Mouse (Mus musculus) hindbrain, embryonic 11.5 days (tissue): Measurements from ENCODE around the gene Msrb2. TPM values are rescaled to one million over a fixed set of nuclear protein-coding genes. Genes with fewer than 3 reads are reported as not detected.

Experiments
- ATAC-seq: fragments of 200-750 bp; cut with Nextera tagmentation; 2 replicates; pipeline ENCODE4 v1.8.0; 2017; ENCODE audit warnings: mild to moderate bottlenecking, moderate TSS enrichment, moderate library complexity; ENCODE audit not compliant: low FRiP score
- DNase-seq: peaks from one replicate; pipeline ENCODE4 v3.0.0-alpha.2; 2015; ENCODE audit warnings: low spot score
- H3K27ac ChIP-seq: fragments of 300-500 bp; sonication (generic); 2 replicates; pipeline ENCODE4 v1.5.1; 2014; ENCODE audit warnings: mild to moderate bottlenecking, low read depth, low read length
- H3K27me3 ChIP-seq: fragments of 300-500 bp; sonication (generic); 2 replicates; pipeline ENCODE4 v1.6.1; 2014; ENCODE audit warnings: mild to moderate bottlenecking, low read length, moderate library complexity, mixed read lengths; ENCODE audit not compliant: control insufficient read depth, insufficient read depth
- H3K36me3 ChIP-seq: fragments of 300-500 bp; sonication (generic); 2 replicates; pipeline ENCODE4 v1.6.1; 2014; ENCODE audit warnings: mild to moderate bottlenecking, low read length, moderate library complexity, mixed read lengths; ENCODE audit not compliant: control insufficient read depth, insufficient read depth
- H3K4me1 ChIP-seq: fragments of 300-500 bp; sonication (generic); replicated peaks from 2 replicates; pipeline ENCODE4 v1.6.1; 2014; ENCODE audit warnings: low read length, mixed read lengths; ENCODE audit not compliant: control insufficient read depth, insufficient read depth
- H3K4me2 ChIP-seq: fragments of 300-500 bp; sonication (generic); replicated peaks from 2 replicates; pipeline ENCODE4 v1.6.1; 2014; ENCODE audit warnings: mild to moderate bottlenecking, low read depth, low read length
- H3K4me3 ChIP-seq: fragments of 300-500 bp; sonication (generic); 2 replicates; pipeline ENCODE4 v1.5.1; 2014; ENCODE audit warnings: low read depth, low read length
- H3K9ac ChIP-seq: fragments of 300-500 bp; sonication (generic); 2 replicates; pipeline ENCODE4 v1.6.1; 2014; ENCODE audit warnings: low read depth, low read length
- H3K9me3 ChIP-seq: fragments of 300-500 bp; sonication (generic); 2 replicates; pipeline ENCODE4 v1.6.1; 2016; ENCODE audit warnings: low read length; ENCODE audit not compliant: control insufficient read depth
- WGBS: fragments of 180-500 bp; shearing (Covaris S2); extraction: QIAGEN DNeasy Blood & Tissue Kit; methylation state at CpG from one replicate; pipeline ENCODE4 v1.1.7; 2014; 5-methylcytosine and 5-hydroxymethylcytosine counted together
- polyA plus RNA-seq: library from polyadenylated mRNA; unstranded; fragments of >200 nt; fragmentation: Nextera tagmentation; extraction: Ambion mirVana; gene quantifications from 2 replicates; pipeline ENCODE4 v1.2.1, GENCODE M21; 2014

Msrb2 gene
- 13.6 and 14.8 TPM in 2 replicates for polyA plus RNA-seq

DNA sequence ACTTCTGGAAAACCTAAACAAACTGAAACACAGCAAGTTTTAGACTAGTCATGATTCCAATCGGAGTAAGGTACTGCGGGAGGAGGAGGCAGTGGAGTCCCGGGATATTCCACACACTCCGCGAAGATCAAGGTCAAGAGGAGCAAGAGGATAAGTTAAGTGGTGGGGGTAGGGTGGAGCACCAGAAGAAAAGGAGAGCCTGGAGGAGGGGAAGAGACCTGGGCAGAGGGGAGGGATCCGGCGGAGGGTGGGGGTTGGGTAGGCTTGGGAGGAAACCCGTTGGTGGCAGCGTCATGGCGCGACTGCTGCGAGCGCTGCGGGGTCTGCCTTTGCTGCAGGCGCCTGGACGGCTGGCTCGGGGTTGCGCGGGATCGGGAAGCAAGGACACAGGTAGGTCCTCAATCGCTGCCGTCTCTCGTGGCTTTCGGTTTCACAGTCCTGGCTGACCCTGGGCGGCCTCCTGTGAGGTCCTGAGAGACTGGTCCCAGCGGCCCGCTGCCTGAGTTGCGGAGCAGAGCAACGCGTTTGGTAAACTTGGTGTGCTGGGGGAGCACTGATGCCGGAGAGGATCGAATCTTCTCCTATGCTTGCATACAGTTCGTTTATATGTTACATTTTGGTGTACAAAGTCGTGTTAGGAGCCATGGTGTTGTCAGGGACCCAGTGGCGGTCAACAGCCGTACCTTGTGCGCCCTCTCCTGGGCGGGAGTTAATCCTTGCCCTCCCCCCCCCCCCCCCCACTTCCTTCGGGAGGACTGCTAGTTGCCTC is at the start of gene Msrb2:
Gene Msrb2 (plus strand): TSS at position 51 of the 769 bp plus-strand sequence.
- Histone ChIP-seq H3K4me3 (peak within 1 kb of the TSS; percentile 62), H3K4me1 (no peaks in the 10 kb centered on the region), H3K9ac (peak within 1 kb of the TSS; percentile 70), H3K4me2 (peak within 1 kb of the TSS; percentile 51), H3K36me3 (no peaks in the 10 kb centered on the region), H3K27me3 (no peaks in the 10 kb centered on the region), H3K9me3 (no peaks in the 10 kb centered on the region), H3K27ac (no peak within 1 kb of the TSS)
- WGBS: 1% methylated on average over 39 of the region's 39 CpGs
- DNase-seq (peak; percentile 80), ATAC-seq (peak; percentile 89)

- no peaks in the 10 kb centered on the region for H3K36me3 ChIP-seq
- H3K27ac ChIP-seq: no peak overlapping the region
- H3K27me3 ChIP-seq: no peaks in the 10 kb centered on the region
- no peak for ATAC-seq
- 84% methylated on average over 9 of the region's 9 CpGs for WGBS
- H3K4me3 ChIP-seq: no peak overlapping the region
- no peaks in the 10 kb centered on the region for H3K9me3 ChIP-seq
- no peak overlapping the region for H3K4me2 ChIP-seq
- H3K4me1 ChIP-seq: no peaks in the 10 kb centered on the region
- no peak for DNase-seq
- H3K9ac ChIP-seq: no peak overlapping the region
Measured at GRCm38 (mm10) chr2:19322448-19322847, 48.8 kb upstream of the Msrb2 start.

GRCm38 (mm10) chr2:19326376-19326775 is 44.9 kb upstream of the Msrb2 start:
- WGBS: 93% methylated on average over 1 of the region's 1 CpGs
- Histone ChIP-seq H3K9ac (no peak overlapping the region), H3K27ac (no peak overlapping the region), H3K4me3 (no peak overlapping the region), H3K36me3 (no peaks in the 10 kb centered on the region), H3K4me1 (no peaks in the 10 kb centered on the region), H3K4me2 (no peak overlapping the region), H3K9me3 (no peaks in the 10 kb centered on the region), H3K27me3 (no peaks in the 10 kb centered on the region)
- DNase-seq (no peak), ATAC-seq (no peak)

DNA sequence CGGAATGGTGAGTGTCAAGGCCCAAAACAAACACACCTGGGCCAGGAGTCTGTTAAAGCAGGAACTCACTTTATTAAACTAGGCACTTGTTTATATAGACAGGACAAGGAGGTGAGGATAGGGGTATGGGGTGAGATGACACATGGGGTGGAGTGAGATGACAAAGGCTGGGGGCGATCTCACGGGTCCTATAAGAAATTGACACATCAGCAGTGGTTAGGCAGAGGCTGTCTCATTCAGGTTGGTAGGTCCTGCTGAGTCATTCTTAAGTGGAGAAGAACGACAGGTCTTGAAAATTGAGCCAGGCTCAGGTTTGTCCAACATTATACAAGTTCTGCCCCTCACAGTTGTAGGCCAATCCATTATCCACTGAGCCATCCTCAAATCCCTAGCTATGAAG is 43.4 kb upstream of the Msrb2 start:
- H3K4me3 ChIP-seq: no peak overlapping the region
- no peak overlapping the region for H3K9ac ChIP-seq
- no peaks in the 10 kb centered on the region for H3K4me1 ChIP-seq
- H3K9me3 ChIP-seq: no peaks in the 10 kb centered on the region
- no peak overlapping the region for H3K27ac ChIP-seq
- no peak overlapping the region for H3K4me2 ChIP-seq
- ATAC-seq (no peak), DNase-seq (no peak)
- 78% methylated on average over 4 of the region's 4 CpGs for WGBS
- H3K36me3 ChIP-seq: no peaks in the 10 kb centered on the region
- H3K27me3 ChIP-seq: no peaks in the 10 kb centered on the region

DNA sequence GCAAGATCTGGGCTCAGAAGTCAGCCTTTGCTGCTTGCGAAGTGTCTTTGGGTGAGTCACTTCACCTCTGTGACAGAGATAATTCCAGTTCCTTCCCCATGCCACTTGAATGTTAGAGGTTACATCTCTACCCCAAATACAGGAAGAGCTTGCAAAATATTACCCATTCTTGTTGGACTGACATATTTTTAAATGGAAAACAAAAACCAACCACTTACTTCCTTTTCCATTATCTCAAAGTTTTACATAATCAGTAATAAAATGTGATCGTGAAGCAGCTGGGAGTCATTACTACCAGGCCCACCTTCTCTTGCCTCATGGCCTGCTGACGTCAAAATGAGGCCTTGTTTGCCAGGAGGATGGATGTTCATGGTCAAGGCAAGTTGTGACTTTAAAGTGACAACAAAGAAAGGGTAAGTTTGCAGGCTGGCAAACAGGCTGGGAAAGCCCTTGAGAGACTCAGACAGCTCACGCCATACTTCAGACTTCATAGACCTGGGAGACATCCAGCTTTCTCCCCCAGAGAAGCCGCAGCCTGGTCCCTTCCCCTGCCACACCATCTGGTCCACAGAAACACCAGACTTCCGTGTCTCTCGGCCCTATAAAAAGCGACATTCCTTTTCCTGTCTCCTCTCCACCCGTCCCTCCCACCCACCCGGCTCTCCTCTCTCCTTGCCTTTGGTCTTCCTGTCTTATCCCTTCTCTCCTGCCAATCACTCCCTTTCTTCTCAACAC is 27.2 kb upstream of the Msrb2 start:
- DNase-seq (no peak), ATAC-seq (peak; percentile 50)
- no peaks in the 10 kb centered on the region for H3K36me3 ChIP-seq
- H3K9me3 ChIP-seq: no peaks in the 10 kb centered on the region
- H3K4me1 ChIP-seq: no peaks in the 10 kb centered on the region
- H3K4me2 ChIP-seq: no peak overlapping the region
- H3K27ac ChIP-seq: no peak overlapping the region
- H3K4me3 ChIP-seq: no peak overlapping the region
- no peak overlapping the region for H3K9ac ChIP-seq
- 52% methylated on average over 10 of the region's 10 CpGs for WGBS
- no peaks in the 10 kb centered on the region for H3K27me3 ChIP-seq

DNA sequence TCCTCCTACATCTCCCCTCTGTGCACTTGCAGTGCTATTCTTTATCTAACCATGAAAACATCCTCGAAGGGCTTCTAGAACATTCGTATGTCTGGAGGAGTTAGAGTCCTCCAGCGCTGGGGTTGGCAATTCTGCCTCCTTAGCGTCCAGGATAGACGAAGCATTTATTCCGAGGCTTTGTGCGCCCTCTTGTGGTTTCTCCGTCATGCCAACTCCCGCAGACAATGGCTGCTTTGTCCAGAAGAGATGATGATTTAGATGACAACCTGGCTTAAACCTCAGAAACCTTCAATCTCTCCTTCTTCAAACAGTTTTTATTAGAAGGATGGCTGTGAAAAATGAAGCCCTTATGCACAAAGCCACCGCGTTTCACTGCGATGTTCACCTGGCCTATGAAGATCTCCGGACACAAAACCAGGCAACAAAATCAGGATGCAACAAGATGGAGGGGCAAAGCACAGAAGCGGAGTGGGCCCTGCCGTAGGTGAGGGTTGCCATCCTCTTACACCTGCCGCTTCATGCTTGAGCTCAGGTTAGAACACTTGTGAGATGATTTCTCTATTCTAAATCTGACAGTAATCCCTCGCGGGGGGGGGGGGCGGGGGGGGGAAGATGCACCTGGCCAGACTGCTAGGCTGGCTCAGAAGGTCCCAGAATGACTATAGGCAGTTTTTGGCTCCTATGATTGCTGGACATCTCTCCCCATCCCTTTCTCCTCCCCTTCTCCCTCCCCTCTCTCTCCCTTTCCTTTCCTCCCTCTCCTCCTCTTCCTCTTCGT is 26.4 kb upstream of the Msrb2 start:
- Histone ChIP-seq H3K4me2 (no peak overlapping the region), H3K27ac (no peak overlapping the region), H3K9ac (no peak overlapping the region), H3K9me3 (no peaks in the 10 kb centered on the region), H3K4me1 (no peaks in the 10 kb centered on the region), H3K4me3 (no peak overlapping the region), H3K27me3 (no peaks in the 10 kb centered on the region), H3K36me3 (no peaks in the 10 kb centered on the region)
- ATAC-seq: peak; percentile 85
- whole genome bisulfite sequencing: 28% methylated on average over 19 of the region's 20 CpGs
- peak; percentile 91 for DNase-seq

DNA sequence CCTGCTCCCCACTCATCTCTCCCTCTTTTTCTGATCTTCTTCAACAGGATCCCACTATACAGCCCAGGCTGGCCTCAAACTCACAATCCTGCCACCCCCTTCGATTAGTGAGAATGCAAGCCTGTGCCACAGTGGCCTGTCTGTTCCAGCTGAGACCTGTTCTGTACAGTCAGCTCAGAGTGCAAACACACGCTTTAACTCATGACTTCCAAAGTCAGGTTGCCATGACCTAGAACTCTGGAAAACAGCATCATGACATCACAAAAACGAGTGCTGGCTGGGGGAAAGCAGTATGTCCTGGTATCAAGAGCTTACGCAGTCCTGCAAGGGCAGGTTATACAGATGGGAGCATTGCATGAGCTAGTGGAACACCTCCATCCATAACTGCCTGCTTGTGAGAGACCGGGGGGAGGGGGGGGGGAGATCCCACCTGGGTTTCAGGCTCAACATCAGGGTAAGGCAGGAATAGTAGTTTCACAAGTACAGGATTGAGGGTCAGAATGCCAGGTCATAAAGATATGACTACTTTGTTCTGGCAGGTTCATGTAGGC is 25.8 kb upstream of the Msrb2 start:
- H3K27ac ChIP-seq: no peak overlapping the region
- H3K9ac ChIP-seq: no peak overlapping the region
- ATAC-seq: peak; percentile 31
- H3K4me3 ChIP-seq: no peak overlapping the region
- H3K4me1 ChIP-seq: no peaks in the 10 kb centered on the region
- peak; percentile 13 for DNase-seq
- no peaks in the 10 kb centered on the region for H3K27me3 ChIP-seq
- no peak overlapping the region for H3K4me2 ChIP-seq
- no peaks in the 10 kb centered on the region for H3K36me3 ChIP-seq
- H3K9me3 ChIP-seq: no peaks in the 10 kb centered on the region
- 79% methylated on average over 5 of the region's 5 CpGs for WGBS

GRCm38 (mm10) chr2:19348454-19348853 is 22.8 kb upstream of the Msrb2 start:
- ATAC-seq: no peak
- Histone ChIP-seq H3K27ac (no peak overlapping the region), H3K4me1 (no peaks in the 10 kb centered on the region), H3K4me3 (no peak overlapping the region), H3K4me2 (no peak overlapping the region), H3K36me3 (no peaks in the 10 kb centered on the region), H3K27me3 (no peaks in the 10 kb centered on the region), H3K9me3 (no peaks in the 10 kb centered on the region), H3K9ac (no peak overlapping the region)
- WGBS: 76% methylated on average over 3 of the region's 3 CpGs
- no peak for DNase-seq
